Mouse (Mus musculus): ENCODE data around the gene Ifi206. TPM values are rescaled to one million over a fixed set of nuclear protein-coding genes. Genes with fewer than 3 reads are reported as not detected.

Gene Ifi206
- total RNA-seq, 2 experiments from 2014 or later = 2.3 TPM; not detected in 1

DNA sequence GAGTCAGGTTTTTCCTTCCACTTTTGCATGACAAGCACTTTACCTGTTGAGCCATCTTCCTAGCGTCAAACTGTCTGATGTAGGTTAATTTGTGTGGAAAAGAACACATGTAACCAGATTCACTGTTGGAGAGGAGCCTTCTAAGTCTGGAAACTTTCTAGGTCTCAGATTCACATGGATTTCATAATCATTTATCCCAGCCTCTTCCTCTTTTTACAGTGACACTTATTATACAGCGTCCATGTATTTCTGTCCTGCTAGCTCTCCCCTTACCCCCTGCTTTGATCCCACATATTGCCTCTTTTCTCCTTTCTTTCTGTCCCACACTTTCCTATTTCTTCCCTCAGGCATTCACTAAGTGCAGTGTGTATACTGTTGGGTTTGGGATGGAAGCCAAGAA, 64.5 kb downstream of the Ifi206 start:
- no peak for ATAC-seq (replicated peaks; ENCODE audit: low FRiP score, low TSS enrichment, poor library complexity, severe bottlenecking)

DNA sequence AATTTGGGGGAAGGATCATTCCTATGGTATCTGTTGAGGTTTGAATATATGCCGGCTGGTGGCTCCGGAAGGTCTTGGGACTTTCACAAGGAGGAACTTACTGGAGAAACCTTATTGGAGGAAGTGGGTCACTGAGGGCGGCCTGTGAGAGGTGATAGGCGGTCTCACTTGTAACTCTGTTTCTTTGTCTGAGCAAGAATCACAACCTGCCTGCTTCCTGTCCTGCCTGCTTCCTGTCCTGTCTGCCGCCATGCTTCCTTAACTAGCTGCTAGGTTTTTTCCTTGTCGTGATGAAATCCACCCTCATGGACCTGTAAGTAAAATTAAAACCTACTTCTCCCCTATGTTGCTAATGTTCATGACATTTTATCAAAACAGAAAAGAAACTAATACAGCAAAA, 70.5 kb downstream of the Ifi206 start:
- peak; percentile 100 for ATAC-seq (replicated peaks; ENCODE audit: low FRiP score, low TSS enrichment, poor library complexity, severe bottlenecking)

DNA sequence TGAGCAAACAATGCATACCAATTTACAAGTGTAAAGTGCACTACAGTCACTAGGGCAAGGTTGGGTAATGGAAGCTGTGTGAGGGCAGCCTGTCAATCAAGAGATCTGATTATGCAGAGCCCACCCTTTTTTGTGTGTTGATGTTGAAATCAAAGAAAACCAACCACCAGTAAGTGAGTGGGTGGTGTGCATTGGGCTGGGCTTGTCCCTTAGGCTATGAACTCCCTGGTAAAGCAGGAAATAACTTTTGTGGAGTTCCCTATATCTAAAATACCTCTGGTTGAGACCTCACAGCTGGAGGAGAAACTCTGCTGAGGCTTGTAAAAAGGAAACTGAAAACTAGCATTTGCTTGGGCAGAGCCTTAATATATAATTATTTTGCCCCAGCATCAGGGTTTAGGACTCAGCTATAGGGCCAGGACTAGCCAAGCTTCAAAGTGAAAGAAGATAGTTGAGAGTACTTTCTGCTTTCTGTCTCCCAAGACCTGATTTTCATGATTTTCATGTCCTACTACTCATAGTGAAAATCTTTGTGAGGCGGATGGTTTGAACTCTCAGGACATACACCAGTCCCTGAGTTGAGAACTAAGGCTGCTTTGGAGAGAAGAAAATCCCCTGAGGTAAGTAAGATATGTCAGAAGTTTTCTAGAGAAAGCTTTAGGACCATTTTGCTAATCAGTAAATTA, 71.8 kb downstream of the Ifi206 start:
- ATAC-seq (replicated peaks; ENCODE audit: low FRiP score, low TSS enrichment, poor library complexity, severe bottlenecking) = no peak

DNA sequence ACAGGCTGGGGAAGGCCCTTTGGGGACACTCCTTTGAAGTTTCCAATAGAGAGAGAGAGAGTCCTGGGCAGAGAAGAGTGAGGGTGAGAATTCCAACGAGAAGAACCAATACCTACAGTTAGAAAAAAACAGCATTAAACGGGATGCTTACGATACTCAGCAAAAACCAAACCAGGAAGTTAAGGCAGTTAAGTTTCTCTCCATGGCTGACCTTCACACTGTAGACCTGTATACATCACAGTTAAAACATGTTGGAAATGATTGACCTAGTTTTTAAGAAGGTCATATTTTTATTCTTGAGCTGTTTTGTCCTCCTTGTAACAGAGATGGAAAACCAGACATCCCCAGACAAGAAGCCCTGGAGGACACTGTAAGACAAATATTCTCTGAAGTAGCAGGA, 72.3 kb downstream of the Ifi206 start:
- no peak for ATAC-seq (replicated peaks; ENCODE audit: low FRiP score, low TSS enrichment, poor library complexity, severe bottlenecking)

Other genes starting within 250 kb of the Ifi206 start
- gene Olfr418, start 225.0 kb downstream of the Ifi206 start, total RNA-seq (2014; fragmentation: Nextera tagmentation) = not detected in 2 replicates
- not detected in 2 replicates for gene Olfr418, start 225.0 kb downstream of the Ifi206 start, total RNA-seq (2017)
- gene Mptx2, start 213.3 kb downstream of the Ifi206 start, total RNA-seq (2014; fragmentation: Nextera tagmentation) = not detected in 2 replicates
- gene Mptx2, start 213.3 kb downstream of the Ifi206 start, total RNA-seq (2017) = not detected in 2 replicates
- 0.70 and 1.1 TPM in 2 replicates for gene Ackr1, start 157.3 kb downstream of the Ifi206 start, total RNA-seq (2014; fragmentation: Nextera tagmentation)
- gene Ackr1, start 157.3 kb downstream of the Ifi206 start, total RNA-seq (2017) = not detected in 2 replicates
- 18.1 and 20.7 TPM in 2 replicates for gene Aim2, start 140.2 kb downstream of the Ifi206 start, total RNA-seq (2014; fragmentation: Nextera tagmentation)
- gene Aim2, start 140.2 kb downstream of the Ifi206 start, total RNA-seq (2017) = 17.9 and 23.6 TPM in 2 replicates
- gene Cadm3, start 123.3 kb downstream of the Ifi206 start, total RNA-seq (2014; fragmentation: Nextera tagmentation) = not detected in 2 replicates
- not detected in 2 replicates for gene Cadm3, start 123.3 kb downstream of the Ifi206 start, total RNA-seq (2017)
- 3.0 TPM in 1 of 2 replicates, not detected in the other for gene Ifi214, start 44.9 kb upstream of the Ifi206 start, total RNA-seq (2014; fragmentation: Nextera tagmentation)
- 1.5 TPM in 1 of 2 replicates, not detected in the other for gene Ifi214, start 44.9 kb upstream of the Ifi206 start, total RNA-seq (2017)
- 4.0 and 6.9 TPM in 2 replicates for gene Ifi213, start 108.2 kb upstream of the Ifi206 start, total RNA-seq (2014; fragmentation: Nextera tagmentation)
- gene Ifi213, start 108.2 kb upstream of the Ifi206 start, total RNA-seq (2017) = 1.0 TPM in 1 of 2 replicates, not detected in the other
- 4.0 and 8.4 TPM in 2 replicates for gene Ifi209, start 139.9 kb upstream of the Ifi206 start, total RNA-seq (2014; fragmentation: Nextera tagmentation)
- 1.3 and 3.7 TPM in 2 replicates for gene Ifi209, start 139.9 kb upstream of the Ifi206 start, total RNA-seq (2017)
- 0.49 and 0.57 TPM in 2 replicates for gene Ifi208, start 182.6 kb upstream of the Ifi206 start, total RNA-seq (2014; fragmentation: Nextera tagmentation)
- 0.66 TPM in 1 of 2 replicates, not detected in the other for gene Ifi208, start 182.6 kb upstream of the Ifi206 start, total RNA-seq (2017)